ENCODE assay signal across 9 mouse cellular contexts in the genomic region with DNA sequence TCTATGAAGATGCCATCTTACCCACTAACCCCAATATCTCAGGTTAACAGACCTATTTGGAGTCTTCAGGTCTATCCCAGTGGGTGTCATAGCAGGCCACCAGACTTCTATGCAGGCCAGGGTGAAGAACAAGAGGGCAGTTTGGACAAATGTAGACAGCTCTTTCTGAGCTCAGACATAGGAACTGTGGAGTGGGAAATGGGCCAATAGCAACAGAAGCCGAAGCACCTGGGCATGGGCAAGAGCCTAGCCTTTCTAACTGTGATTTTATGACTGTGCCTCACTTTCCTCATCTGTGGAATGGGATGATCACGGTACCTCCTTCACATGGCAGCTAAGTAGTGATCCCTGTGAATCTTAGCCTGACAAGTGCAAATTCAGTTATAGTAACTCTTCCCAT.
"Had no signal": no experiment of that assay in that cellular context is flagged by ENCODE, and none has a peak within 500 bp of the region (broad histone marks: within the 10 kb centered on the region; RNA-seq: fewer than 3 reads in every experiment).

No protein-coding gene starts in this region.

- ATAC-seq: liver, postnatal 0 days; lung, postnatal 0 days had no signal

- DNase-seq: kidney, postnatal 25 days; layer of hippocampus, adult 9-11 months; left cerebral cortex, postnatal 4 days; liver, postnatal 0 days; lung, embryonic 14.5 days; midbrain, embryonic 14.5 days; thymus, adult 18-20 months; thymus, postnatal 36 days had no signal
